Mouse (Mus musculus): ENCODE results near the gene Tnf. TPM values are rescaled to one million over a fixed set of nuclear protein-coding genes. Genes with fewer than 3 reads are reported as not detected.

Gene Tnf
- polyA plus RNA-seq, 1 experiment, result 1.8 TPM

DNA sequence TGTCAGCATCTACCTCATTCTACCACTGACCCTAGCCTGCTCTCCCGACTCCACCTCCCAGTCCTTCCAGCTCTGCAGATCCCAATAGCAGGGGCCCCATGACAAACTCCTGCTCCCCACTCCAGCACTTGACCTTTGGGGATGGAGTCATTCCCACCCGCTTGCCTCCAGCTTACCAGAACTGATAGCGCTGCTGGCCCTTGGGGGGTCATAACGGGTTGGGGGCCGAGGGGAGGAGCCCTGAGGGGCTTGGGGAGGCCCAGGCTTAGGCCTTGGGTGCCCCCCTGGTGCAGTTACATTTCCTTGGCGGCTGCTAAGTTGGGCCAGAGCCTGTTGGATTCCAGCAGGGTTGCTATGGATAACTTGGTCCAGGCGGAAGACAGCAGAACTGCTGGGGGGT, 47.2 kb downstream of the Tnf start:
- 88% methylated on average over 7 of the region's 7 CpGs for WGBS
- H3K36me3 ChIP-seq (ENCODE audit: control insufficient read depth, insufficient read depth, low read length), result peaks cover 96% of the 10 kb centered on the region
- no peak overlapping the region for H3K4me3 ChIP-seq (ENCODE audit: low read depth, low read length)
- no peaks in the 10 kb centered on the region for H3K4me1 ChIP-seq (ENCODE audit: control insufficient read depth, insufficient read depth, insufficient read length, low read length)
- H3K27me3 ChIP-seq (ENCODE audit: control insufficient read depth, insufficient read depth, low read length), result no peaks in the 10 kb centered on the region
- H3K27ac ChIP-seq (ENCODE audit: insufficient read depth, low read depth, low read length), result no peak overlapping the region
- TF ChIP-seq POLR2A (IDR thresholded peaks at IDR 0.05; ENCODE audit: low read depth, low read length) (no peak), CTCF (IDR thresholded peaks at IDR 0.05; ENCODE audit: extremely low read depth, insufficient read length, insufficient replicate concordance, low read depth, low read length) (no peak)

DNA sequence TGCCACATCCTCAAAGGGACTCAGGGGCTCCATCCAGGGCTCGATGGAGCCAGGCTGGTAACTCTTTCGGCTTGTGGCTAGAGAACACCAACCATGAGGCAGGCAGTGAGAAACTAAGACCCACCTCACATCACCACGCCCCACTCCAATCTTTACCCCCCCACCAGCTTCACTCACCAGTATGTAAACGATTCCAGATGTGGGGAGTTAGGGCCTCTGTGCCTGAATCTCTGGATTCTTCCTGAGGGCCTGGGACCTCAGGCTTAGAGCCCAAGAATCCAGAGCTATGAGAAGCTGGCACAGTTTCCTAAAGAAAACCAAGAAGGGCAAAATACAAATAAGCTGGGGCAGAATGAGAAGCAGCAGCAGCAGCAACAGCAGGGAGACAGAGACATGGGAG, 47.9 kb downstream of the Tnf start:
- no peak overlapping the region for H3K4me3 ChIP-seq (ENCODE audit: low read depth, low read length)
- WGBS, result 79% methylated on average over 4 of the region's 4 CpGs
- H3K4me1 ChIP-seq (ENCODE audit: control insufficient read depth, insufficient read depth, insufficient read length, low read length), result no peaks in the 10 kb centered on the region
- no peak overlapping the region for H3K27ac ChIP-seq (ENCODE audit: insufficient read depth, low read depth, low read length)
- H3K27me3 ChIP-seq (ENCODE audit: control insufficient read depth, insufficient read depth, low read length), result no peaks in the 10 kb centered on the region
- peaks cover 96% of the 10 kb centered on the region for H3K36me3 ChIP-seq (ENCODE audit: control insufficient read depth, insufficient read depth, low read length)
- no peak for TF ChIP-seq POLR2A (IDR thresholded peaks at IDR 0.05; ENCODE audit: low read depth, low read length)
- no peak for TF ChIP-seq CTCF (IDR thresholded peaks at IDR 0.05; ENCODE audit: extremely low read depth, insufficient read length, insufficient replicate concordance, low read depth, low read length)

DNA sequence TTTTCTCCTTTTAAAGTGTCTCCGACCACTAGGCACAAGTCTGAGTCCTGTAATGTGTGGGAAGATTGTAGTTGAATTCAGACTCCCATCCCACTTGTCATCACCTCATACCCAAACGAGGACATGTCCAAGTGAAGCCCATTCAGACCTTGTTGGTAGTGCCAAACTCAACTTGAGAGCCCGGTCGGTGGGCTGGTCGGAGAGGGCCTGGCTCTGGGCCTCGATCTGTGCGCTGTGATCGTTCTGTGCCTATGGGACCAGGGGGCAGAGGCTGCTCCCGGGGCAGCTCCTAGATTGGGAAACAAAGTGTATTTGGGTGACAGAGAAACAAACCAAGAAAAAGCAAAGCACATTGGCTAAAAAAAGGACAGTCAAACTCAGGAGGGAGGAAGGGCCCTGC, 48.7 kb downstream of the Tnf start:
- no peak overlapping the region for H3K27ac ChIP-seq (ENCODE audit: insufficient read depth, low read depth, low read length)
- H3K4me1 ChIP-seq (ENCODE audit: control insufficient read depth, insufficient read depth, insufficient read length, low read length), result no peaks in the 10 kb centered on the region
- H3K4me3 ChIP-seq (ENCODE audit: low read depth, low read length), result no peak overlapping the region
- TF ChIP-seq CTCF (IDR thresholded peaks at IDR 0.05; ENCODE audit: extremely low read depth, insufficient read length, insufficient replicate concordance, low read depth, low read length), result no peak
- TF ChIP-seq POLR2A (IDR thresholded peaks at IDR 0.05; ENCODE audit: low read depth, low read length), result no peak
- no peaks in the 10 kb centered on the region for H3K27me3 ChIP-seq (ENCODE audit: control insufficient read depth, insufficient read depth, low read length)
- peaks cover 94% of the 10 kb centered on the region for H3K36me3 ChIP-seq (ENCODE audit: control insufficient read depth, insufficient read depth, low read length)
- WGBS, result 88% methylated on average over 9 of the region's 9 CpGs

DNA sequence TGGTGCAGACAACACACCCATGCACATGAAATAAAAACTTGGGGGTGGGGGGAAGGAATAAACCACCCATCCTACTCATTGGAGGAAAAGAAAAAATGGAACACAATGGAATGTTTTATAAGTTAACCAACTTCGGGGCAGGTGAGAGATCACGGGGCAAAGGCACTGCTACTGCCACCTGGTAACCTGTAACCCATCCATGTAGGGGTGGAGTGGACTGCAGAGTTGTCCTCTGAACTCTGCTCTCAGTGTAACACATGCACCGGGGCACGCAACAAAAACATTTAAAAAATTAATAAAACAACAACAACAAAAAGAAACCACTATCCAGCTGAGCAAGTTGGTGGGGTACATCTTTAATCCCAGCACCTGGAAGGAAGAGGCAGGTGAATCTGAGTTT, 49.7 kb downstream of the Tnf start:
- 76% methylated on average over 4 of the region's 4 CpGs for WGBS
- H3K4me3 ChIP-seq (ENCODE audit: low read depth, low read length), result no peak overlapping the region
- TF ChIP-seq CTCF (IDR thresholded peaks at IDR 0.05; ENCODE audit: extremely low read depth, insufficient read length, insufficient replicate concordance, low read depth, low read length) (no peak), POLR2A (IDR thresholded peaks at IDR 0.05; ENCODE audit: low read depth, low read length) (no peak)
- no peak overlapping the region for H3K27ac ChIP-seq (ENCODE audit: insufficient read depth, low read depth, low read length)
- no peaks in the 10 kb centered on the region for H3K27me3 ChIP-seq (ENCODE audit: control insufficient read depth, insufficient read depth, low read length)
- H3K4me1 ChIP-seq (ENCODE audit: control insufficient read depth, insufficient read depth, insufficient read length, low read length), result no peaks in the 10 kb centered on the region
- H3K36me3 ChIP-seq (ENCODE audit: control insufficient read depth, insufficient read depth, low read length), result peaks cover 91% of the 10 kb centered on the region

Other genes starting within 250 kb of the Tnf start
- 17.1 and 19.8 TPM in 2 replicates for gene Hspa1b, start 242.8 kb downstream of the Tnf start, polyA plus RNA-seq (2012; rRNA removed)
- gene Gm20481, start 232.1 kb downstream of the Tnf start, polyA plus RNA-seq (2012; rRNA removed), result not detected in 2 replicates
- 8.9 and 9.3 TPM in 2 replicates for gene Hspa1a, start 229.9 kb downstream of the Tnf start, polyA plus RNA-seq (2012; rRNA removed)
- 0.06 and 0.14 TPM in 2 replicates for gene Hspa1l, start 229.3 kb downstream of the Tnf start, polyA plus RNA-seq (2012; rRNA removed)
- gene Lsm2, start 220.1 kb downstream of the Tnf start, polyA plus RNA-seq (2012; rRNA removed), result 51.7 and 82.1 TPM in 2 replicates
- gene Vars, start 201.0 kb downstream of the Tnf start, polyA plus RNA-seq (2012; rRNA removed), result 123 and 182 TPM in 2 replicates
- gene Vwa7, start 185.4 kb downstream of the Tnf start, polyA plus RNA-seq (2012; rRNA removed), result 0.82 and 1.2 TPM in 2 replicates
- 0.87 and 1.0 TPM in 2 replicates for gene Sapcd1, start 174.0 kb downstream of the Tnf start, polyA plus RNA-seq (2012; rRNA removed)
- gene Msh5, start 155.3 kb downstream of the Tnf start, polyA plus RNA-seq (2012; rRNA removed), result 2.2 and 2.3 TPM in 2 replicates
- gene Clic1, start 152.0 kb downstream of the Tnf start, polyA plus RNA-seq (2012; rRNA removed), result 134 and 219 TPM in 2 replicates
- 8.5 and 14.5 TPM in 2 replicates for gene Ddah2, start 143.0 kb downstream of the Tnf start, polyA plus RNA-seq (2012; rRNA removed)
- gene Ly6g6c, start 136.6 kb downstream of the Tnf start, polyA plus RNA-seq (2012; rRNA removed), result 9.3 and 9.9 TPM in 2 replicates
- 0.28 and 0.39 TPM in 2 replicates for gene Mpig6b, start 135.8 kb downstream of the Tnf start, polyA plus RNA-seq (2012; rRNA removed)
- 1.3 and 19.4 TPM in 2 replicates for gene Ly6g6e, start 125.1 kb downstream of the Tnf start, polyA plus RNA-seq (2012; rRNA removed)
- gene Ly6g6d, start 123.9 kb downstream of the Tnf start, polyA plus RNA-seq (2012; rRNA removed), result 7.2 and 10.7 TPM in 2 replicates
- gene Ly6g6f, start 116.4 kb downstream of the Tnf start, polyA plus RNA-seq (2012; rRNA removed), result 1.2 and 3.8 TPM in 2 replicates
- gene Abhd16a, start 112.7 kb downstream of the Tnf start, polyA plus RNA-seq (2012; rRNA removed), result 114 and 183 TPM in 2 replicates
- not detected in 2 replicates for gene Ly6g5c, start 93.7 kb downstream of the Tnf start, polyA plus RNA-seq (2012; rRNA removed)
- gene Ly6g5b, start 86.6 kb downstream of the Tnf start, polyA plus RNA-seq (2012; rRNA removed), result 0.76 and 1.4 TPM in 2 replicates
- gene Gpank1, start 80.6 kb downstream of the Tnf start, polyA plus RNA-seq (2012; rRNA removed), result 10.5 and 25.3 TPM in 2 replicates
- 226 and 448 TPM in 2 replicates for gene Csnk2b, start 80.0 kb downstream of the Tnf start, polyA plus RNA-seq (2012; rRNA removed)
- gene D17H6S53E, start 75.6 kb downstream of the Tnf start, polyA plus RNA-seq (2012; rRNA removed), result 6.9 and 16.2 TPM in 2 replicates
- 0.15 and 0.25 TPM in 2 replicates for gene Apom, start 70.0 kb downstream of the Tnf start, polyA plus RNA-seq (2012; rRNA removed)
- 93.6 and 184 TPM in 2 replicates for gene Bag6, start 66.8 kb downstream of the Tnf start, polyA plus RNA-seq (2012; rRNA removed)
- 177 and 352 TPM in 2 replicates for gene Prrc2a, start 37.1 kb downstream of the Tnf start, polyA plus RNA-seq (2012; rRNA removed)
- gene Aif1, start 25.9 kb downstream of the Tnf start, polyA plus RNA-seq (2012; rRNA removed), result 0.36 and 1.6 TPM in 2 replicates
- gene Lst1, start 13.6 kb downstream of the Tnf start, polyA plus RNA-seq (2012; rRNA removed), result 11.5 and 18.8 TPM in 2 replicates
- 26.2 and 32.9 TPM in 2 replicates for gene Ltb, start 7.6 kb downstream of the Tnf start, polyA plus RNA-seq (2012; rRNA removed)
- 0.47 and 0.66 TPM in 2 replicates for gene Lta, start 3.3 kb upstream of the Tnf start, polyA plus RNA-seq (2012; rRNA removed)
- gene Gm16181, start 18.8 kb upstream of the Tnf start, polyA plus RNA-seq (2012; rRNA removed), result 0.22 TPM in 1 of 2 replicates, not detected in the other
- gene Atp6v1g2, start 31.7 kb upstream of the Tnf start, polyA plus RNA-seq (2012; rRNA removed), result 1.0 and 2.8 TPM in 2 replicates
- gene Nfkbil1, start 33.8 kb upstream of the Tnf start, polyA plus RNA-seq (2012; rRNA removed), result 13.7 and 36.3 TPM in 2 replicates
- 95.6 and 194 TPM in 2 replicates for gene Ddx39b, start 39.7 kb upstream of the Tnf start, polyA plus RNA-seq (2012; rRNA removed)
- gene H2-D1, start 60.7 kb upstream of the Tnf start, polyA plus RNA-seq (2012; rRNA removed), result 776 and 1,546 TPM in 2 replicates
- 36.3 and 83.4 TPM in 2 replicates for gene H2-Q1, start 118.4 kb upstream of the Tnf start, polyA plus RNA-seq (2012; rRNA removed)
- gene H2-Q2, start 140.2 kb upstream of the Tnf start, polyA plus RNA-seq (2012; rRNA removed), result 554 and 1,052 TPM in 2 replicates
- gene H2-Q4, start 177.6 kb upstream of the Tnf start, polyA plus RNA-seq (2012; rRNA removed), result 60.9 and 159 TPM in 2 replicates
- 23.8 and 59.3 TPM in 2 replicates for gene H2-Q6, start 222.8 kb upstream of the Tnf start, polyA plus RNA-seq (2012; rRNA removed)
- gene H2-Q7, start 237.1 kb upstream of the Tnf start, polyA plus RNA-seq (2012; rRNA removed), result 74.1 and 186 TPM in 2 replicates

Data from small intestine, adult 2 months (tissue).